Mouse (Mus musculus) bone marrow, adult 2 months (tissue): ENCODE measurements around the gene Stpg4.

ENCODE experiments used
- CTCF ChIP-seq: fragments of 200-500 bp; IDR thresholded peaks from 2 replicates; pipeline ENCODE4 v1.5.1; 2011; ENCODE audit warnings: low read length, control low read depth; ENCODE audit not compliant: control insufficient read depth, insufficient read depth
- POLR2A ChIP-seq: fragments of 200-500 bp; IDR thresholded peaks from 2 replicates; pipeline ENCODE4 v1.6.1; 2011; ENCODE audit warnings: low read depth, mild to moderate bottlenecking, control low read depth, low read length, borderline replicate concordance; ENCODE audit not compliant: control insufficient read depth

- no peak for TF ChIP-seq CTCF
- TF ChIP-seq POLR2A, result no peak
Measured at GRCm38 (mm10) chr17:87361132-87361531, 66.4 kb downstream of the Stpg4 start.
